Mouse (Mus musculus): ENCODE measurements at regions not wholly inside any gene's neighbourhood (a gene's known extent, or its start where the extent isn't known, plus 50 kb on each side); places are given as distances from the start of the nearest gene placed in this dataset.

- no peak for TF ChIP-seq GATA1 (IDR thresholded peaks at IDR 0.05; ENCODE audit: borderline replicate concordance, low read length)
- no peak for TF ChIP-seq FLI1 (IDR thresholded peaks at IDR 0.05; ENCODE audit: low read length)
Measured at GRCm38 (mm10) chr11:63294476-63294875, 165.7 kb downstream of the Pmp22 start.
